Mouse (Mus musculus): ENCODE data around the gene Mef2a. TPM values are rescaled to one million over a fixed set of nuclear protein-coding genes. Genes with fewer than 3 reads are reported as not detected.

Mef2a gene
- polyA plus RNA-seq, 1 experiment = 133 TPM

DNA sequence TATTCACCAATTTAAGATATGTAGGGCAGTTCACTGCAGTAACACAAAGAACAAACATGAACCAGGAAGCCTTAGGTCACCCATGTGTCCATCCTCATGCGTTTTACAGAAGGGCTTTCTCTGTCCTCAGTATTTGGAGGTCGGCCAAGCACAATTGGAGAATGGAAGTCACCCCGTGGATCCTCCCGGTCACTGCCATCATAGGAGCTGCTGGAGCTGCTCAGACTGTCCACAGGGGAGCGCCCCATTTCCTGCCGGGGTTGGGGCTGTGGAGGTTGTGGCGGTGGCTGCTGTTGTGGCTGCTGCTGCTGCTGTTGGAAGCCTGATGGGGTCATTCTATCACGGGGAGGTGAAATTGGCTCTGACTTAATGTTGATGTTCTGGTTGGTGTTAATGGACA lies 137.9 kb downstream of the Mef2a start:
- Histone ChIP-seq H3K4me1 (ENCODE audit: control insufficient read depth, insufficient read depth, low read length) (peaks cover 11% of the 10 kb centered on the region), H3K4me3 (ENCODE audit: insufficient read depth, low read length) (no peak overlapping the region), H3K27ac (ENCODE audit: insufficient read depth, low read depth, low read length) (no peak overlapping the region)
- TF ChIP-seq CTCF (IDR thresholded peaks at IDR 0.05; ENCODE audit: low read depth, low read length) = no peak
- no peak for TF ChIP-seq POLR2A (IDR thresholded peaks at IDR 0.05; ENCODE audit: borderline replicate concordance, low read depth, low read length)

DNA sequence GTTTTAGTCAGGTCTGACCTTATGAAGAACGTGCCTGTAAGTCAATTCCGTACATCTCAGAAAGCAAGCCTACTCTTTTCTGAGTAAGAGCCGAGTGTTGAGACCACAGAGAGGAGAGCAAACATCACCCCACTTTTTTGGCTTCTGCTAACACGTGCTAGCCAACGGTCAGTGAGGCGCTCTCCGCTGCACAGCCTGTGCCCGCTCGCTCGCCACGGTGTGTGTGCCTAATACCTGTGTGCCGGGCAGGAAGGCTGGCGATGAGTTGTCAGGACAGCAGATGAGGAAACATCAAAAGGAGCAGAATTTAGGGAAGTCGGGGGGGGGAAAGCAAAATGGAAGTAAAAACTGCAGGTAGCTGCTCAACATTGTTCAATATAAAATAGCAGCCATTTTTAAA lies 140.2 kb downstream of the Mef2a start:
- TF ChIP-seq POLR2A (IDR thresholded peaks at IDR 0.05; ENCODE audit: borderline replicate concordance, low read depth, low read length) (no peak), CTCF (IDR thresholded peaks at IDR 0.05; ENCODE audit: low read depth, low read length) (no peak)
- Histone ChIP-seq H3K4me1 (ENCODE audit: control insufficient read depth, insufficient read depth, low read length) (peaks cover 8% of the 10 kb centered on the region), H3K27ac (ENCODE audit: insufficient read depth, low read depth, low read length) (no peak overlapping the region), H3K4me3 (ENCODE audit: insufficient read depth, low read length) (no peak overlapping the region)

GRCm38 (mm10) chr7:67230640-67231140 lies 142.0 kb downstream of the Mef2a start:
- no peak overlapping the region for H3K4me3 ChIP-seq (ENCODE audit: insufficient read depth, low read length)
- no peaks in the 10 kb centered on the region for H3K4me1 ChIP-seq (ENCODE audit: control insufficient read depth, insufficient read depth, low read length)
- no peak for TF ChIP-seq CTCF (IDR thresholded peaks at IDR 0.05; ENCODE audit: low read depth, low read length)
- TF ChIP-seq POLR2A (IDR thresholded peaks at IDR 0.05; ENCODE audit: borderline replicate concordance, low read depth, low read length) = no peak
- no peak overlapping the region for H3K27ac ChIP-seq (ENCODE audit: insufficient read depth, low read depth, low read length)

- TF ChIP-seq CTCF (IDR thresholded peaks at IDR 0.05; ENCODE audit: low read depth, low read length) = no peak
- no peak for TF ChIP-seq POLR2A (IDR thresholded peaks at IDR 0.05; ENCODE audit: borderline replicate concordance, low read depth, low read length)
- H3K4me1 ChIP-seq (ENCODE audit: control insufficient read depth, insufficient read depth, low read length) = no peaks in the 10 kb centered on the region
- no peak overlapping the region for H3K4me3 ChIP-seq (ENCODE audit: insufficient read depth, low read length)
- no peak overlapping the region for H3K27ac ChIP-seq (ENCODE audit: insufficient read depth, low read depth, low read length)
Measured at GRCm38 (mm10) chr7:67230221-67230620, 142.4 kb downstream of the Mef2a start.

DNA sequence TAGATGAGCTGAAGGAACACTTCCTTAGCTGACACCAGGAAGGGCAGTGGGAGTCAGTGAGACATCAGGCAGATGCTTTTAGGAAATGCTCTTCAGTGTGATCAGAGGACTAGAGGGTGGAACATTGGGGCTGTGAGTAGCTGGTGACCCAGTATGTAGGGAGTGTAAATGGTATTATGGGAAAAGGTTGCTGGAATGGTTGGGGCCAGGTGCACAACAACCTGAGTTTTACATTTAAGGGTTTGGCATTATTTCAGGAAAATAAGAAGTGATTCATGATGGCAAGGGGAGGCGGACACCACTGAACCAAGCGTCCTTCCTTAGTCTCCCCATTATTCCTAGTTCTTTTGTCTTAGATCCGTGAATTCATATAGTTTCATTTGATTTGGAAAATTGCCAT lies 143.0 kb downstream of the Mef2a start:
- Histone ChIP-seq H3K27ac (ENCODE audit: insufficient read depth, low read depth, low read length) (no peak overlapping the region), H3K4me3 (ENCODE audit: insufficient read depth, low read length) (no peak overlapping the region), H3K4me1 (ENCODE audit: control insufficient read depth, insufficient read depth, low read length) (no peaks in the 10 kb centered on the region)
- TF ChIP-seq CTCF (IDR thresholded peaks at IDR 0.05; ENCODE audit: low read depth, low read length) (no peak), POLR2A (IDR thresholded peaks at IDR 0.05; ENCODE audit: borderline replicate concordance, low read depth, low read length) (no peak)

- Histone ChIP-seq H3K4me3 (ENCODE audit: insufficient read depth, low read length) (no peak overlapping the region), H3K4me1 (ENCODE audit: control insufficient read depth, insufficient read depth, low read length) (no peaks in the 10 kb centered on the region), H3K27ac (ENCODE audit: insufficient read depth, low read depth, low read length) (no peak overlapping the region)
- TF ChIP-seq CTCF (IDR thresholded peaks at IDR 0.05; ENCODE audit: low read depth, low read length) (peak; percentile 72), POLR2A (IDR thresholded peaks at IDR 0.05; ENCODE audit: borderline replicate concordance, low read depth, low read length) (no peak)
Measured at GRCm38 (mm10) chr7:67228891-67229602, 143.6 kb downstream of the Mef2a start.

GRCm38 (mm10) chr7:67228390-67228789 lies 144.3 kb downstream of the Mef2a start:
- H3K4me3 ChIP-seq (ENCODE audit: insufficient read depth, low read length) = no peak overlapping the region
- TF ChIP-seq POLR2A (IDR thresholded peaks at IDR 0.05; ENCODE audit: borderline replicate concordance, low read depth, low read length) (no peak), CTCF (IDR thresholded peaks at IDR 0.05; ENCODE audit: low read depth, low read length) (no peak)
- H3K4me1 ChIP-seq (ENCODE audit: control insufficient read depth, insufficient read depth, low read length) = peaks cover 2% of the 10 kb centered on the region; the same call in 1 of the 2 replicates
- no peak overlapping the region for H3K27ac ChIP-seq (ENCODE audit: insufficient read depth, low read depth, low read length)

DNA sequence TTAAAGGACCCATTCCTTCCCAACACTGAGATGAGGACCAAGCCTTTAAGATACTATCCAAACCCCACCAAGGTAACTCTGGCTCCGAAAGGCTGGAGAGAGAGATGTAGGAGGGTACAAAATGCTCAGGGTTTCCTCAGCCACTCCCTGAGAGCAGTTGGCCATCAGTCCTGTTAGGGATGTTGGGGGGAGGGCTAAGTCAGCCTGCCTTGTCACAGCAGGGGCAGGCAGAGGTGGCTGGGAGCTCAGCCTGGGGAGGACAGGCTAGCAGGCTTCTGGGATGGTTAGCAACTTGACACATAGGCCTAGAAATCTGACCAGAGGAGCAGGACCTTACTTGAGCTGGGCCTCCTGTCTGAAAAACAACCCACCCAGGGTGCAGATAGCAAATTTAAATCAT lies 145.1 kb downstream of the Mef2a start:
- H3K4me3 ChIP-seq (ENCODE audit: insufficient read depth, low read length) = no peak overlapping the region
- no peak for TF ChIP-seq POLR2A (IDR thresholded peaks at IDR 0.05; ENCODE audit: borderline replicate concordance, low read depth, low read length)
- no peak for TF ChIP-seq CTCF (IDR thresholded peaks at IDR 0.05; ENCODE audit: low read depth, low read length)

DNA sequence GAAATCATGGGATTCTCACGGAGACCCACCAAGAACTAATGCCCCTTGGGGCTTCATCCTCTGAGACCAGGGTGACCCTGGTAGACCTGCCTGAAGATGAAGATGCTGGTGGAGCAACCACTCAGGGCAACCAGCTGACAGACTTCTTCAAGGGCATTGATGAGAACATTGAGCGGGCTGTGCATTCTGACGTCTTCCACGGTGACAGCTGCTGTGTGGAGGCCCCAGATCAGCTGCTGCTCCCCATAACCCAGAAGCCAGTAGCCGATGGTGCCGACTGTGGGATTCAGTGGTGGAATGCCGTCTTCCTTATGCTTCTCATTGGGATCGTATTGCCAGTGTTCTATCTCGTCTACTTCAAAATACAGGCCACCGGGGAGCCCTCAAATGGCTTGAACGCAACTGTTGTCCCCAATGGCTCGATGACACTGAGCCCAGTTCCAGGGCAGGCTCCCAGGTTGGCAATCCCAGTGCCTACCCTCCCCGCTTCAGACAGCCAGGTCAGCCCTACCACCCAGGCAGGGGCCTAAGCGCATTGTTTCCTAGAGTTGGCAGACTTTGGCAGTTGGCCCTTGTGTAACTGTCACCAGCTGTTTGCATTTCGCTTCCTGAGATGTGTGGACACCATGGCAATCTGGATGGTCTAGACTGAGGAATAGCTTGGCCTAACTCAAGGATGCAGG lies 146.6 kb downstream of the Mef2a start:
- Histone ChIP-seq H3K4me1 (ENCODE audit: control insufficient read depth, insufficient read depth, low read length) (peaks cover 7% of the 10 kb centered on the region), H3K27ac (ENCODE audit: insufficient read depth, low read depth, low read length) (no peak overlapping the region), H3K4me3 (ENCODE audit: insufficient read depth, low read length) (no peak overlapping the region)
- TF ChIP-seq CTCF (IDR thresholded peaks at IDR 0.05; ENCODE audit: low read depth, low read length) (no peak), POLR2A (IDR thresholded peaks at IDR 0.05; ENCODE audit: borderline replicate concordance, low read depth, low read length) (no peak)

More for the DNA sequence above, 145.1 kb downstream of the Mef2a start:
- H3K4me1 ChIP-seq (ENCODE audit: control insufficient read depth, insufficient read depth, low read length) = peaks cover 7% of the 10 kb centered on the region; the same call in 1 of the 2 replicates
- no peak overlapping the region for H3K27ac ChIP-seq (ENCODE audit: insufficient read depth, low read depth, low read length)

Data from bone marrow macrophage, adult 2 months (primary cell).